Mouse (Mus musculus): ENCODE measurements around the gene Rab11fip3.

The Rab11fip3 gene

GRCm38 (mm10) chr17:26031583-26031982 lies 37.8 kb downstream of the Rab11fip3 start:
- DNase-seq = no peak

- DNase-seq = no peak
Observed at GRCm38 (mm10) chr17:26028261-26028660, 41.1 kb downstream of the Rab11fip3 start.

GRCm38 (mm10) chr17:26024674-26025073 lies 44.7 kb downstream of the Rab11fip3 start:
- DNase-seq = no peak

- DNase-seq = no peak
Observed at GRCm38 (mm10) chr17:26023966-26024365, 45.4 kb downstream of the Rab11fip3 start.

- peak; percentile 35 for DNase-seq
Observed at GRCm38 (mm10) chr17:26023181-26023580, 46.2 kb downstream of the Rab11fip3 start.

- DNase-seq = no peak
Observed at GRCm38 (mm10) chr17:26021728-26022341, 47.5 kb downstream of the Rab11fip3 start.

GRCm38 (mm10) chr17:26020848-26021347 lies 48.5 kb downstream of the Rab11fip3 start:
- DNase-seq = no peak

GRCm38 (mm10) chr17:26018388-26018787 lies 51.0 kb downstream of the Rab11fip3 start:
- DNase-seq = no peak

GRCm38 (mm10) chr17:26017949-26018348 lies 51.4 kb downstream of the Rab11fip3 start:
- DNase-seq = no peak

GRCm38 (mm10) chr17:26017021-26017420 lies 52.3 kb downstream of the Rab11fip3 start:
- no peak for DNase-seq

GRCm38 (mm10) chr17:26013711-26014110 lies 55.6 kb downstream of the Rab11fip3 start:
- DNase-seq = no peak

- peak; percentile 87 for DNase-seq
Observed at GRCm38 (mm10) chr17:26011841-26012460, 57.4 kb downstream of the Rab11fip3 start.

- DNase-seq = peak; percentile 92
Observed at GRCm38 (mm10) chr17:26009540-26009939, 59.8 kb downstream of the Rab11fip3 start.

GRCm38 (mm10) chr17:26008787-26009186 lies 60.6 kb downstream of the Rab11fip3 start:
- no peak for DNase-seq

GRCm38 (mm10) chr17:26008331-26008730 lies 61.0 kb downstream of the Rab11fip3 start:
- DNase-seq = no peak

- DNase-seq = no peak
Observed at GRCm38 (mm10) chr17:26007646-26008045, 61.7 kb downstream of the Rab11fip3 start.

GRCm38 (mm10) chr17:26005731-26006450 lies 63.5 kb downstream of the Rab11fip3 start:
- DNase-seq = no peak

- DNase-seq = no peak
Observed at GRCm38 (mm10) chr17:26004711-26005110, 64.6 kb downstream of the Rab11fip3 start.

- DNase-seq = no peak
Observed at GRCm38 (mm10) chr17:26003864-26004263, 65.5 kb downstream of the Rab11fip3 start.

GRCm38 (mm10) chr17:25998425-25998824 lies 70.9 kb downstream of the Rab11fip3 start:
- DNase-seq = no peak

- DNase-seq = no peak
Observed at GRCm38 (mm10) chr17:25993489-25993888, 75.9 kb downstream of the Rab11fip3 start.

- DNase-seq = no peak
Observed at GRCm38 (mm10) chr17:25992274-25992673, 77.1 kb downstream of the Rab11fip3 start.

- peak; percentile 37 for DNase-seq
Observed at GRCm38 (mm10) chr17:25990331-25990730, 79.0 kb downstream of the Rab11fip3 start.
